Mouse (Mus musculus) ovary, adult 2 months (tissue): Measurements from ENCODE around the gene Vmn1r239-ps. TPM values are rescaled to one million over a fixed set of nuclear protein-coding genes. Genes with fewer than 3 reads are reported as not detected.

ENCODE experiments used
- polyA plus RNA-seq: library from polyadenylated mRNA; depleted of rRNA; stranded (reverse); fragments of >200 nt; gene quantifications from 2 replicates; pipeline ENCODE4 v1.2.3, GENCODE M21; 2012; rRNA removed

Vmn1r239-ps gene
- polyA plus RNA-seq = not detected in 2 replicates

DNA sequence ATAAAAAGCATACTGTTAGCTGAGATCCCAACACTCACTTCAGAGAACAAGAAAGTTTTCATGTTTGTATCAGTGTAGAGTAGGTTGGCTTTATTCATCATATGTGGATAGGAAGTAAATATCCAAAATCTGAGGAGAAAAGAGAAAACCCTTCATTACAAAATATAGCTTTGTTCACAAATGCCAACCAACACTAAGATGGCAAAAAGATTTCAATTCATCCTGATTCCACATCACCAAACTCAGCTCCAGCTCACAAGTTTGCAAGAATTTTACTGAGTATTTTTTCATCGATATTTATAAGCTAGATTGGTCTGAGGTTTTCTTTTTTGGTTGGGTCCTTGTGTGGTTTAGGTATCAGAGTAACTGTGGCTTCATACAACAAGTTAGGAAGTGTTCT, at the start of gene Vmn1r239-ps:
TSS of gene Vmn1r239-ps (minus strand) at position 101 of the 400 bp plus-strand sequence.

DNA sequence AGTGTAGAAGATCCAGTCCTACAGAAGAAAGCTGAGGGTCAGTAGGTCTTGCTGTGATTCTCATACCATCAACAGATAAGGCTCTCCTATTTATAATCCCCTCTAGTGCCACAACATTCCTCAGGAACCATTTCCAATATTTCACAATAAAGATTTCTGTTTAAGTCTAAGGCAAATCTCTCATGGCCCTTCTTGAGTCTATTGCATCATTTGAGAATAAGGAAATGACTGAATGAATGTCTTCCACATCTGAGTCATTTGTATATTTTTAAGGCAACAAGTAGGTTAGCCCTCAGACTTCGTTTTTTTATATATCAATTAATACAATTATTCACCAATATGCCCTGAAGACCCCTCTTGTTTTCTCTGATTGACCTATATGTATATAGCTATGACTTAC, 24.4 kb downstream of the Vmn1r239-ps start, which contains the start of gene Il13ra2:
TSS of gene Il13ra2 (minus strand) at position 64 of the 400 bp plus-strand sequence.

Other genes starting within 250 kb of the Vmn1r239-ps start
- 0.10 and 0.12 TPM in 2 replicates for gene Il13ra2, start 24.5 kb downstream of the Vmn1r239-ps start, polyA plus RNA-seq
- 1.6 and 2.2 TPM in 2 replicates for gene Lrch2, start 100.4 kb upstream of the Vmn1r239-ps start, polyA plus RNA-seq